Mouse (Mus musculus): Measurements from ENCODE around the gene Nfasc. TPM values are rescaled to one million over a fixed set of nuclear protein-coding genes. Genes with fewer than 3 reads are reported as not detected.

The Nfasc gene
- polyA plus RNA-seq, 1 experiment from 2014 or later: 0.99 TPM

DNA sequence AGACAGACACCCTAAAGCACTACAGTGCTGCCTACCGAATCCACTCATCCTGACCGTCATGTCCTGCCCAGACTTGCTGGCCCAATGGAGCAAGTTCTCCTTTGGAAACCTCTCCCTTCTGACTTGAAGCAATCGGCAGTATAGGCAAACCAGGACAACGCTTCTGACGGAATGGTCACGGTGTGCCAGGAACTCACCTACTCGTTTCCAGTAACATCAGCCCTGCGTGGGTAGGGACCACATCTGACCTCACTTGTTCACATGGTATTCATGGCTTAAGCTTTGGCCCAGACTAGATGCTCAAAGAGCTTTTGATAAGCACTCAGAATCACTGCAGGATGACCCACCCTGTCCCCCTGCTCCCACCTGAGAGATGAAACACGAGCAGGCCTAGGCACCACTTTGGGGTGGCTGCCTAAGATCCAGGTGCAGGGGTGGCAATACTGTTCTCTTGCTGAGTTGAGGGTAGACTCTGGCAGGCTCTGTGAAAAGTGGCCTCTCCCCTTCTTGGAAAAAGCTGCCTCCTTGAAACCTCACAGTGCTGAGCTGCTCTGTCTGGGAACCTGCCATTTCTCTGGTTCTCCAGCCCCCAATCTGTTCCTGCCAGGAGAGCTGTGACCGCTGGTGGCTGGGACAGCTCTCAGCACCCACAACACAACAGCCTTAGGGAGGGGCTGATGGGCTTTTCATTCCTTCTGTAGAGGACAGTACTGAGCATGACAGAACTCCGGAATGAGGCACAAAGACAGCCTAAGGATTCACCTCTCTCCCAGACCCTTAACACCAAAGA is 174.1 kb downstream of the Nfasc start:
- H3K4me2 ChIP-seq (ENCODE audit: low read depth, severe bottlenecking): no peak overlapping the region
- H3K9ac ChIP-seq (ENCODE audit: low read length): no peak overlapping the region
- DNase-seq (ENCODE audit: low spot score) (no peak), ATAC-seq (ENCODE audit: insufficient number of reproducible peaks, low FRiP score, low TSS enrichment, low read depth) (no peak)
- H3K27me3 ChIP-seq (ENCODE audit: control insufficient read depth, insufficient read depth, low read length): no peaks in the 10 kb centered on the region
- no peaks in the 10 kb centered on the region for H3K4me1 ChIP-seq (ENCODE audit: control insufficient read depth, insufficient read depth, low read length)
- no peaks in the 10 kb centered on the region for H3K36me3 ChIP-seq (ENCODE audit: control insufficient read depth, insufficient read depth, low read length)
- no peak overlapping the region for H3K27ac ChIP-seq (replicated peaks; ENCODE audit: low read depth, low read length)
- 85% methylated on average over 11 of the region's 11 CpGs for WGBS
- H3K9me3 ChIP-seq (ENCODE audit: control insufficient read depth, low read length): no peaks in the 10 kb centered on the region
- no peak overlapping the region for H3K4me3 ChIP-seq (ENCODE audit: low read depth, low read length)

DNA sequence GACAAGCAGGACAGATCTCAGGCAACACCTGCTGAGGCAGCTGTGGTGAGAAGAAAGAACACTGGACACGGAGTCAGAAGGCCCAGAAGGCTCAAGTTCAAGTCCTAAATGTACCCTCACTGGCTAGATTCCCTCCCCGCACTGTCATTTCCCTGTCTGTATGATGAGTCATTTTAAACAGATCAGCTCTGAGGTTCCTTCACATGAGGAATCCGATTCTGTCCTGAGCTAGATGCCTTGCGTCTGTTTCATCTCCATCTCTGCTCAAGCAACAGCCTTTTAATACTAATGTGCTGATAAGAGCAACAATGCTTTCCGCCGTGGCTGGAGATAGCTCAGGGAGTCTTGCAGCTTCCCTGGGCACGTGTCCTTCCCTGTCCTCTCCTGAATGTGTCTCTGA is 175.8 kb downstream of the Nfasc start:
- Histone ChIP-seq H3K9ac (ENCODE audit: low read length) (no peak overlapping the region), H3K4me1 (ENCODE audit: control insufficient read depth, insufficient read depth, low read length) (no peaks in the 10 kb centered on the region), H3K27ac (replicated peaks; ENCODE audit: low read depth, low read length) (no peak overlapping the region), H3K9me3 (ENCODE audit: control insufficient read depth, low read length) (no peaks in the 10 kb centered on the region), H3K4me3 (ENCODE audit: low read depth, low read length) (no peak overlapping the region), H3K36me3 (ENCODE audit: control insufficient read depth, insufficient read depth, low read length) (no peaks in the 10 kb centered on the region), H3K27me3 (ENCODE audit: control insufficient read depth, insufficient read depth, low read length) (no peaks in the 10 kb centered on the region), H3K4me2 (ENCODE audit: low read depth, severe bottlenecking) (no peak overlapping the region)
- 67% methylated on average over 7 of the region's 7 CpGs for WGBS
- ATAC-seq (ENCODE audit: insufficient number of reproducible peaks, low FRiP score, low TSS enrichment, low read depth) (no peak), DNase-seq (ENCODE audit: low spot score) (no peak)

DNA sequence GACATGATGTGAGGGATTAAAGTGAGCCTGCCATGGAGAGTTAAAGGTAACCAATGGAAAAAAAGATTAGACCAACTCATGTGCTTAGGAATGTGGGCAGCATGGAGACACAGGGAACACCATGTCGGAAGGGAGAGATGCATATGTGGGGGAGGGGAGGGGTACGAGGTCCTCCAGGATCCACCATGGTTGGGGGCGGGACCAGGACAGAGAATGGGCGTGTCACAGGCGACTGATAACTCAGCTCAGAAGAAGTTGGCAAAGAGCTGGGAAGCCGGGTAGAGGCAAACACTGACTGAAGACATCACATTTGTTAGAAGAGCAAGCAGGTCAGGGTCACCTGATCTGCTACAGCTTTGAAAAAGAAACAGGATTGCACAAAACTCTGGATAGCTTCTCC is 176.7 kb downstream of the Nfasc start:
- Histone ChIP-seq H3K27ac (replicated peaks; ENCODE audit: low read depth, low read length) (no peak overlapping the region), H3K4me2 (ENCODE audit: low read depth, severe bottlenecking) (no peak overlapping the region), H3K27me3 (ENCODE audit: control insufficient read depth, insufficient read depth, low read length) (no peaks in the 10 kb centered on the region), H3K9me3 (ENCODE audit: control insufficient read depth, low read length) (no peaks in the 10 kb centered on the region), H3K36me3 (ENCODE audit: control insufficient read depth, insufficient read depth, low read length) (no peaks in the 10 kb centered on the region), H3K4me1 (ENCODE audit: control insufficient read depth, insufficient read depth, low read length) (no peaks in the 10 kb centered on the region), H3K4me3 (ENCODE audit: low read depth, low read length) (no peak overlapping the region), H3K9ac (ENCODE audit: low read length) (no peak overlapping the region)
- no peak for ATAC-seq (ENCODE audit: insufficient number of reproducible peaks, low FRiP score, low TSS enrichment, low read depth)
- 27% methylated on average over 6 of the region's 6 CpGs for WGBS
- DNase-seq (ENCODE audit: low spot score): no peak

DNA sequence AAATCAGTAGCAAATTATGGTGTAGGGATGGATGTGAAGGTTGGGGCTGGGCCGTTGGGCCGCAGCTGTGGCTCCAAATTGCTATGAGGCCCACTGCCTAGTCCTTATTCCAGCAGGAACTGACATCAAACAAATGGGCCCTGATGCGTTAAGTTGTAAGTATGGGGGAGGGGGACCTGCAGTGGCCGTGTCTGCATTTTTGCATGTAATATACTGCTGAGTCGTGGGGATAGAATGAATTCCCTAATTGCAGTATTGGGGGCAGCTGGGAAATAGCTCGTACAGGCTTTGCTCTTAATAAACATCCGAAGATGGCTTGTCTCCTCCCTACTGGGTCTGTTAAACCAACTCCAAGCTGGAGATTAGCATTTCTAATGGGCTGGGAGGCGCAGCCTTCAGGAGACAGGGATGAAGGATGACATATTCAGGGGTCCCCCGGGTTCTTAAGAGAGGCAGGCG is 179.2 kb downstream of the Nfasc start:
- 14% methylated on average over 10 of the region's 10 CpGs for WGBS
- Histone ChIP-seq H3K27me3 (ENCODE audit: control insufficient read depth, insufficient read depth, low read length) (peaks cover 3% of the 10 kb centered on the region; the same call in 1 of the 2 replicates), H3K4me2 (ENCODE audit: low read depth, severe bottlenecking) (no peak overlapping the region), H3K27ac (replicated peaks; ENCODE audit: low read depth, low read length) (no peak overlapping the region), H3K4me1 (ENCODE audit: control insufficient read depth, insufficient read depth, low read length) (0 out of 2 replicates have a peak, but pooled peaks cover 3% of the 10 kb centered on the region), H3K36me3 (ENCODE audit: control insufficient read depth, insufficient read depth, low read length) (no peaks in the 10 kb centered on the region), H3K9ac (ENCODE audit: low read length) (no peak overlapping the region), H3K4me3 (ENCODE audit: low read depth, low read length) (no peak overlapping the region), H3K9me3 (ENCODE audit: control insufficient read depth, low read length) (no peaks in the 10 kb centered on the region)
- no peak for DNase-seq (ENCODE audit: low spot score)
- ATAC-seq (ENCODE audit: insufficient number of reproducible peaks, low FRiP score, low TSS enrichment, low read depth): no peak

DNA sequence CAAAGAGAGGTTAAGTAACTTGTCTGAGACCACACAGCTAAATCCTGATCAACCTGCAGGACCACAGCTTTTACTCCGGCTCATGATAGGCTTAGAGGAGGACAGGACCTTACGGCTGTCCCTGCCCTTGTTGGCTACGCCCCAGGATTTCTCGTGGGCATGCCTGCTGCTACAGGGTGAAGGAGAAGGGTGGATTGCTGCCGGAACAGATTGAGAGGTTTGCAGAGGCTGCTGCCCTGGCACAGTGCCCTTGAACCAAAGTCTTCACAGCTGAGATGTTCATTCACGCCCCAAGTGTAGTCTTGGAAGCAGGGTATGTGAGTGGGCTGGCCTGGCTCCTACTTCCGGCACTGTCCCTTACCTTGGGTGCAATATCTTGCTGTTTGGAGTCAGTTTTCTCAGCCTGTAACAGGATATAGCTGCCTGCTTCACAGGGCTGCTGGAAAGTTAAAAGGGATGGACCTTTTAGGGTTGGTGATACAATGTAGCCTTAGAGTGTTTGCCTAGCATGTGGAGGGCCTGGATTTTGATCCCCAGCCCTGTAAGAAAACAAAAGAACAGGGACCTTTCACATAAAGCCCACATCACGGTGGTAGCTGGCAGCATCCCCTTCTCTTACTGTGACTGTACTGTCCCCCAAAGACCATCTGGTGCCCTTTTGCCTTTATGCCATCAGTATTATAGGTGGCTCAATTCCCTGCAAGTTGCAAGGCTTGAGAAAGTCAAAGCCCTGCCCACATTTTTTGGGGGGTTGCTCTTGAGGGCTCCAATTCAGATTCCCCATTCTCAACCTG is 180.5 kb downstream of the Nfasc start:
- Histone ChIP-seq H3K4me1 (ENCODE audit: control insufficient read depth, insufficient read depth, low read length) (0 out of 2 replicates have a peak, but pooled peaks cover 3% of the 10 kb centered on the region), H3K9me3 (ENCODE audit: control insufficient read depth, low read length) (no peaks in the 10 kb centered on the region), H3K36me3 (ENCODE audit: control insufficient read depth, insufficient read depth, low read length) (no peaks in the 10 kb centered on the region), H3K27me3 (ENCODE audit: control insufficient read depth, insufficient read depth, low read length) (peaks cover 3% of the 10 kb centered on the region; the same call in 1 of the 2 replicates), H3K9ac (ENCODE audit: low read length) (no peak overlapping the region), H3K4me2 (ENCODE audit: low read depth, severe bottlenecking) (no peak overlapping the region), H3K27ac (replicated peaks; ENCODE audit: low read depth, low read length) (no peak overlapping the region), H3K4me3 (ENCODE audit: low read depth, low read length) (no peak overlapping the region)
- ATAC-seq (ENCODE audit: insufficient number of reproducible peaks, low FRiP score, low TSS enrichment, low read depth): no peak
- no peak for DNase-seq (ENCODE audit: low spot score)
- WGBS: 74% methylated on average over 8 of the region's 8 CpGs

DNA sequence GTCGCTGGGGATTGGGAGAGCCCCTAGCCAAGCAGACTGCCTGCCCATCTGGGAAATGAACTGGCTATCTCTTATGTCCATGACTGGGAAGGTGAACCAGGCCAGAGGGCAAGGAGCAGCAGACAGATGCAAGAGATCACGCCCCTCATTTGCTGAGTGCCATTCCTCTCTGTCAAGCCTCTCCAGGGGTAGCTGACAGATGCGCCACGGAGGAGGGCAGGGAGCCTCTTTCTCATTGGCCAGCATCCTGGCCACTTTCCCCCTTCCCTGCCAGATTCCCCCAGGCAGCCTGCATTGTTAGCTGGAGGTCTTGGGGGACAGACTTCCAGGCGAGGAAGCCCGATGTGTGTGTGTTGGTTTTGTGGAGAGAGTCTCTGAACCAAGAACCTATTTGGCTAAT is 182.6 kb downstream of the Nfasc start:
- whole genome bisulfite sequencing: 12% methylated on average over 6 of the region's 6 CpGs
- Histone ChIP-seq H3K4me2 (ENCODE audit: low read depth, severe bottlenecking) (no peak overlapping the region), H3K4me1 (ENCODE audit: control insufficient read depth, insufficient read depth, low read length) (0 out of 2 replicates have a peak, but pooled peaks cover 3% of the 10 kb centered on the region), H3K4me3 (ENCODE audit: low read depth, low read length) (no peak overlapping the region), H3K9me3 (ENCODE audit: control insufficient read depth, low read length) (no peaks in the 10 kb centered on the region), H3K36me3 (ENCODE audit: control insufficient read depth, insufficient read depth, low read length) (no peaks in the 10 kb centered on the region), H3K9ac (ENCODE audit: low read length) (no peak overlapping the region), H3K27ac (replicated peaks; ENCODE audit: low read depth, low read length) (no peak overlapping the region), H3K27me3 (ENCODE audit: control insufficient read depth, insufficient read depth, low read length) (peaks cover 3% of the 10 kb centered on the region; the same call in 1 of the 2 replicates)
- no peak for ATAC-seq (ENCODE audit: insufficient number of reproducible peaks, low FRiP score, low TSS enrichment, low read depth)
- no peak for DNase-seq (ENCODE audit: low spot score)

DNA sequence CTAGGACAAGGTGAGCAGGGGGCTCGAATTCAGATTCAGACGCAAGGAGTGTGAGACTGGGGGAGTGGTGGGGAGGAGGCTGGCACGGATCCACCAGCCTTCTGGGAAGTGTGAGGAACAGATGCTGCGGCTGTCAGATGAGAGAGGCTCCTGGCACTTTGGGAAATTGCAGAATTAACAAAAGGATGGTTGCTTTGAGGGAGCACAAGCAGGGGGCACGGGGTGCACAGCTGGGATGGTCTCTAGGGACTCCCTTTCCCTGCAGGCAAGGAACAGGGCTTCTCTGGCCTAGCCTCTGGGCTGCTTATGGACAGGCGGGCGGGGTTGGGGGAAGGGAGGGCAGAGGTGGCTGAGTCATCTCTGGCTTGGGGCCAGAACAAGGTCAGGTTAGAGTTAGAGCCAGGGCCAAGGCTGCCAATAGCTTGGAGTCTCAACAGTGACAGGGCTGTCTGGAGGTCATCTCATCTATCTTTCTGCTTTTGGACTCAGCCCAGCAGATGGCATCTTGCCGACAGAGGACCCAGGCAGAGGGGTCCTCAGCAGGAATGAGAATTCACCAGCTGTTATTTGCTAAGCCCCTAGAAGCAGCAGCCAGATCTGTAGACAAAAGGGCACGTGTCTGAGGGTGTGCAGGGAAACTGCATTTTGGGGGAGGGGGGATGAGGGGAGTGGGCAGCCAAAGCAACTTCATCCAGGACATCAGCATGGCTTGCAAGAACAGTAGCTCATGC is 183.5 kb downstream of the Nfasc start:
- no peaks in the 10 kb centered on the region for H3K9me3 ChIP-seq (ENCODE audit: control insufficient read depth, low read length)
- H3K27me3 ChIP-seq (ENCODE audit: control insufficient read depth, insufficient read depth, low read length): peaks cover 3% of the 10 kb centered on the region; the same call in 1 of the 2 replicates
- H3K4me2 ChIP-seq (ENCODE audit: low read depth, severe bottlenecking): no peak overlapping the region
- 0 out of 2 replicates have a peak, but pooled peaks cover 3% of the 10 kb centered on the region for H3K4me1 ChIP-seq (ENCODE audit: control insufficient read depth, insufficient read depth, low read length)
- no peak overlapping the region for H3K4me3 ChIP-seq (ENCODE audit: low read depth, low read length)
- H3K27ac ChIP-seq (replicated peaks; ENCODE audit: low read depth, low read length): no peak overlapping the region
- H3K9ac ChIP-seq (ENCODE audit: low read length): no peak overlapping the region; the same call in 1 of the 2 replicates
- 27% methylated on average over 9 of the region's 9 CpGs for WGBS
- no peaks in the 10 kb centered on the region for H3K36me3 ChIP-seq (ENCODE audit: control insufficient read depth, insufficient read depth, low read length)
- DNase-seq (ENCODE audit: low spot score) (no peak), ATAC-seq (ENCODE audit: insufficient number of reproducible peaks, low FRiP score, low TSS enrichment, low read depth) (no peak; the same call in 1 of the 2 replicates)

DNA sequence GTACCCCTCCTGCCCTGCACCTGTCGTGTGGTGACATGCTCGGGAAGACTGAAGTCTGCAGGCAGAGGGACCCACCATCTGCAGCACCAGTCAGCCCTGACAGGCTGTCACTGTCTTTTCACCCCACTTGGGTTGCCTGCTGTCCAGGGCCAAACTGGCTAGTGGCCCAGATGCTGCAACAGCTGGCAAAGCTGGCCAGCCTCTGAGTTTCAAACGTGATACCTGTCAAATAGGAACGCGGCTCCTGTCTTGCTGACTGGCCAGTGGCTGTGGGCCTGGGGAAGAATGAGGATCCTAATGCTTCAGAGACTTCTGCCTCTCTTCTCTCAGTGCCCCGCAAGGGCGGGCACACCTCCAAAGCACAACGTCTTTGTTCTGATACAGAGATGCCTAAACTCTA is 197.8 kb downstream of the Nfasc start:
- H3K4me2 ChIP-seq (ENCODE audit: low read depth, severe bottlenecking): no peak overlapping the region
- H3K4me3 ChIP-seq (ENCODE audit: low read depth, low read length): no peak overlapping the region
- H3K27ac ChIP-seq (replicated peaks; ENCODE audit: low read depth, low read length): no peak overlapping the region
- DNase-seq (ENCODE audit: low spot score) (no peak), ATAC-seq (ENCODE audit: insufficient number of reproducible peaks, low FRiP score, low TSS enrichment, low read depth) (no peak)
- H3K27me3 ChIP-seq (ENCODE audit: control insufficient read depth, insufficient read depth, low read length): peaks cover 41% of the 10 kb centered on the region
- H3K9me3 ChIP-seq (ENCODE audit: control insufficient read depth, low read length): no peaks in the 10 kb centered on the region
- WGBS: 74% methylated on average over 8 of the region's 8 CpGs
- peaks cover 15% of the 10 kb centered on the region for H3K4me1 ChIP-seq (ENCODE audit: control insufficient read depth, insufficient read depth, low read length)
- H3K36me3 ChIP-seq (ENCODE audit: control insufficient read depth, insufficient read depth, low read length): no peaks in the 10 kb centered on the region
- H3K9ac ChIP-seq (ENCODE audit: low read length): no peak overlapping the region

All from limb, embryonic 11.5 days (tissue).